Mouse (Mus musculus): ENCODE results near the gene Itgb5.
A peak's percentile ranks its signal among the peaks of the same experiment; 100 is the strongest.

Gene Itgb5

DNA sequence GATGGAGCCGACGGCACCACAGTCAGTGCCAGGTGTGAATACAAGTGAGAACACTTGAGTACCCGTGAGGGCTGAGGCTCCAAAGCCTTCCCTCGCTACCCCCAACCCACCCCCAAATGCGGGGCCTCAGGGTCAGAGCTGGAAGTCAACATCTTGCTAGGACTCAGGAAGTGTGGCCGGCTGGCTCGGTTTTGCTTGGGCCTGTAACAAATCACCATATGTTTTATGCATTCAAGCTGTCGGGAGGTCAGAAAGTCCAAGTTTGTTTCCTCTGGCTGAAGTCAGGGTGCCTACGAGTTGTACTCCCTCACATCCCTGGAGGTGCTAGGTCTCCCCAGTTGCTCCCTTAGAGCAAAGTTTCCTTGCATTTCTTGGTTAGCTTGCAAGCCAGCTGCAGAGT, 110.2 kb downstream of the Itgb5 start:
- no peak for DNase-seq (ENCODE audit: low spot score)

DNA sequence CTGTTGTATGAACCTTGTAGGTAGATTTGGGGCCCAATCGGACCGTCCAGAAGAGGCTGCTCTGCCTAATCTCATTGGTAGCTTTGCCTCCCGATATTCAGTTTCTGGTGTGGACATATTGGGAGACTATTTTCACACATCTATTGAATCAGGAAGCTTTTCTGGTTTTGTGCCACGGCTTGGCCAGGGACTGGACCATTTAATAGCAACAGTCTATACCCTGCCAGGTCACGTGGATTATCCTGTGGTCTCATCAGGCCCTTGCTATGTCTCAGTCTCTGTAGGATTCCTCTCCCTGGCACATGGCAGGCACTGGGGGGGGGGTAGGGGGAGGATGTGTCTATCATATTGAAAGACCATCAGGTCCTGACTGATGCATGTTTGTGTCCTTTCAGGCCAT, 110.6 kb downstream of the Itgb5 start:
- DNase-seq (ENCODE audit: low spot score) = no peak

DNA sequence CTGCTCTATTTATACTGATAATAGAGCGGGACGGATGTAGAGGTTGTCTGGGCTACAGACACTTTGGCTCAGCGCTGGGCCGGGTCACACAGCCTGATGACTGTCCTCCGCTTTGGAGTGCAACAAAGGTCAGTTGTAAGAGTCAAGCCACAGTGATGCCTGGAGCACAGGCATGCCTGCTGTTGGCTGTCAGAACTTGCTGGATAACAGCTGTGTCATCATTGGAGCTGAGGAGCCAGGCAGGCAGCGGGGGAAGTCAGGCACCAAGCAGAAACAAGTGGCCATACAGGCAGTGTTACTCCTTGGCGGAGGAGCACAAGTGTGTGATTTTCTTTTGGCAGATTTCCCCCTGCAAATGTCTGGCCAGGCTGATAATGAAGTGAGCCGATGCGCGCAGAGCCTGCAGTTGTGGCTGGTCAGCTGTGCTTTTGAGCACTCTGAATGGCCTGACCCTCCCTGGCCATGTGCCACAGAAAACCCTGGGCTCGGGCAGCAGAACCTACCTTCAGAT, 111.9 kb downstream of the Itgb5 start:
- peak; percentile 79 for DNase-seq (ENCODE audit: low spot score)

DNA sequence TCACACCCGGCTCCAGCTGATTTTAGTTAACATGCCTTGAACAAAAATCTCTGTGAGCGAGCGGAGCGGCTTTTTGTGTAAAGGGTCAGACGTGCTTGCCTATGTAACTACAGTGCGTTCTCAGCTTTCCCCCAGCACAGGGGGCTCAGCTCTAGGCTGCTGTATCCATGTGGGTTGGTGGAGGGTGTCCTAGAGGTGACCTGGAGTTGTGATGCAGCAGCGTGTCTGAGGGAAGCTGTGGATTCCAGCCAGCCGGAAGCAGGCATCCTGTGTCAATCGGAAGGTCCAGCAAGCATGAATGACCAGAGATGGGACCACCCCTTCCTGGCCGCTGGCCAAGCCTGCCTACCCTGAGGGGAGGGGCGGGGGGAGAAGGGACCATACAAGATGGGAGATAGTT, 112.9 kb downstream of the Itgb5 start:
- DNase-seq (ENCODE audit: low spot score) = peak; percentile 45

DNA sequence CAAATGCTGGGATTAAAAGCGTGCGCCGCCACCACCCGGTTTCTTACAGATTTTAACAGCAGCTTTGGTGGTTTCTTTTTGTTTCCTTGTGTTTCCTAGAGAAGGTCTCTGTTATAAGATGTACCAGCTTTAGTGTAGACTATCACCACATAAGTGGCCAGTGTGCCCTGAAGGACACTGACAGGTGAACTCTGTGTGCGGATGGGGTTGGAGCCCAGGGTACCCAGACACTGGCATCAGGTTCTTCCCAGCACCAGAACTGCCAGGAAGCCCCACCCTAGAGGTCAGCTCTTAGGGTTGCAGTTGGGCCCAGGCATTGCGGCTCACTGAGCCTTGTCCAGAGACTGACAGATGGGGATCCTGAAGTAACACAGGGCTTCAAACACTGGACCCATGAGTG, 113.9 kb downstream of the Itgb5 start:
- no peak for DNase-seq (ENCODE audit: low spot score)

DNA sequence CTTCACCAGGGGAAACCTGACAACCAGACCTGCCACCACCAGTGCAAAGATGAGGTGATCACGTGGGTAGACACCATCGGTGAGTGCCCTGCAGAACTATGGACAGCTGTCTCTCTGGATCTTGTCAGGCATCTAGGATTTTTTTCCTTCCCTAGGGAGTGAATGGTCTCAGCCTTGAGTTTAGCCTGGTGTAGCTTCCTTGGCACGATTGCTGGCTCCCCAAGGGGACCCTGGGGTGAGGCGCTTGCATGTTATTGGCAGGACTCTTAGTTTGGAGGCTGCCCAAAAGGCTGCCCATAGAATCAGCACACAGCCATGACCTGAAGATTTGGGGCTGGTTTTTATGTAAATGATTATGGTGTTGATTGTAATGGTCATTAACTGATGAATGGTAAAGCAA, 114.7 kb downstream of the Itgb5 start:
- no peak for DNase-seq (ENCODE audit: low spot score)

DNA sequence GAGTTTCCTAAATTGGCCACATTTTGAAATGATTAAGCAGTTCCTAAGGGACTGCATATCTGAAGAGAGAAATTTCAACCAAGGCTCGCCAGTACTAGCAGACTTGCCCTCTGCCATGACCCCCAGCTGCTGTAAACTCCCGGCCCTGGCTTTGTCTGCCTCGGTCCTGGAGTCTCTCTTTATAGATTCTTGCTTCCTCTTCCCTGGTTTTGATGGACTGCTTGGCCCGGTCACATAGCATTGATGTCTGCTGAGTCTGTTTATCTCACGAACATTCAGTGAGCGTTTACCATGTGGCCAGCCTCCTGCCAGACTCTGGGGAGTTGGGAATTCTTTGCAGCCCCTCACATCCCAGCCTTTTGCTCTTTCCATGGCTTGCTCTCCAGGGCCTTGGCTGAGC, 115.3 kb downstream of the Itgb5 start:
- DNase-seq (ENCODE audit: low spot score) = no peak

DNA sequence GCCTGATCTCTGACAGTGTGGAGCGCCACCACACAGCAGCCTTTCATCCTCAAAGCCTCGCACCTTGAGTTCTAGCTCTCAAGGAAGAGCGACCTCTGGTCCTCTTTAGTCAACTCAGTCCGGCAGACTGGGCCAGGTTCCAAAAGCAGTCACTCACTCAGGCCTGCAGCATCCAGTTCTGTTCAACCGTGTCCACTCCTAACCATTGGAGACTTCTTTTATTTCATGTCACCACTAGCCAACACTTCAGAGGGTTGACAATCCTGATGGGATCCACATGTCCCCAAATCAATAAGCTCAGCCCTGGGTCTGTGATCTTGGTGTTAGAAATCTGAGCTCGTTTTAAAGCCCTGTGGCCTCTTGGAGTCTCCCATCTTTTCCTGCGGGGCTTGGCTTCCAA, 116.6 kb downstream of the Itgb5 start:
- DNase-seq (ENCODE audit: low spot score) = no peak

DNA sequence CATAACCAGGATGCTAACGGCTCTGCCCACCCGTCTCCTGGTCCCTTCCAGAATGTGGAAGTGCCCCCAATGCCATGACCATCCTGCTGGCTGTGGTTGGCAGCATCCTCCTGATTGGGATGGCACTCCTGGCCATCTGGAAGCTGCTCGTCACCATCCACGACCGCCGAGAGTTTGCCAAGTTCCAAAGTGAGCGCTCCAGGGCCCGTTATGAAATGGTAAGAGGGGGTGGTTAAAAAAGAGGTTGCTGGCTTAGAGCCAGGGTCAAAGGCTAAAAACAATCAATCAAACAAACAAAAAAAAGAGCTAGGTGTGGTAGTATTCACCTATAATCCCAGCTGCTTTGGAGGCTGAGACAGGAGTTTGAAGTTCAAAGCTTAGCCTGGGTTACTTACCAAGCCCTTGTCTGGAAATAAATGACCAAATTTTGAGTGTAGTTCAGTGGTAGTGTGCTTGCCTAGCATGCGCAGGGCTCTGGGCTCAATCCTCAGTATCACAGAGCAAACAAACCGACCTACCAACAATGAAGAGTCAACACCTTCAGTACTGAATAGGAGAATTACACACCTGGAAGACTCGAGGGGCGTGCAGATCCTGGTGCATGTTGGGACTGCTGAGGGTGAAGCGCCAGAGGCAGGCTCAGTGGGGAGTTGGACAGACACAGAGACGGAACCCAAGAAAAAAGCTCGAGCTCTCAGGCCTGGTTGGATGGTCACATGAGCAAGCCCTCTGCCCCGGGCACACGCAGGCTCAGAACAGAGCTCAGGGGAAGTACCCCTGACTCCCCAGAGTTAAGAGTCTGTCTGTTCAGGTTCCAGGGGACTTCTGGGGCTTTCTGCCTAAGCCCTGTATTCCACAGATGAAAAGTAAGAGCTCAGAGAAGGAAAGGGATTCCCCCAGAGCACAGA, 118.5 kb downstream of the Itgb5 start:
- DNase-seq (ENCODE audit: low spot score) = no peak

DNA sequence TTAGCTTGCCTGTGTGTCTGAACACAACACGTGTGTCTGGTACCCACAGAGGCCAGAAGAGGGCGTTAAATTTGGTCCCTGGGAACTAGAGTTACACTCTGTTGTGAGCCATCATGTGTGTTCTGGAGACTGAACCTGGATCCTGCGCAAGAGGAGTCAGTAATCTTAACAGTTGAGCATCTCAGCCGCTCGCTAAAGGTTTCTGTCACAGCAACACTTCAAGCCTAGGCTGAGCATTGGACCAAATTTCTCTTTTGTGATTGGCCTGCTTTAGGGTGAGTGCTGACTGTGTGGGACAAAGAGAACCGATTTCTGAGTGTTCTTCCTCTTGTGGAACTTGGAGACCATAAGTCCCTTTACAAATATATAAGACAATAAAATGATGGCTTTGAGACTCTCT, 120.9 kb downstream of the Itgb5 start:
- no peak for DNase-seq (ENCODE audit: low spot score)

DNA sequence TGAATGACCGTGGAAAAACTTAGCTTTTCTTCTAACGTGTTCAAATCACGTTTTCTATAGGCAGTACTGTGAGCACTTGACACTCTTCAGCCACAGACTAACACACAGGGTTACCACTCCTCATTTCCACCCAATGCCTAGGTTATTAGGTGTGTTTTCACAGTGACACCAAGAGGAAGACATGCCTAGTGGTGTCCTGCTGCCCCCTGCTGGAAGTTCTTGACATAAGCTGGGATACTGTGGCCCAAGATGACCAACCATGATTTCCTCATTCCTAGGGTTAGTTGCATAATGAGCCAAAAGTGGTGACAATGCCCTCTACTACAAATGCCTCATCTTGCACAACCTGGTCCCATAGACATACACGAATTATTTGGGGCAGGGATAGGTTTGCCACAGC, 121.4 kb downstream of the Itgb5 start:
- peak; percentile 91 for DNase-seq (ENCODE audit: low spot score)

DNA sequence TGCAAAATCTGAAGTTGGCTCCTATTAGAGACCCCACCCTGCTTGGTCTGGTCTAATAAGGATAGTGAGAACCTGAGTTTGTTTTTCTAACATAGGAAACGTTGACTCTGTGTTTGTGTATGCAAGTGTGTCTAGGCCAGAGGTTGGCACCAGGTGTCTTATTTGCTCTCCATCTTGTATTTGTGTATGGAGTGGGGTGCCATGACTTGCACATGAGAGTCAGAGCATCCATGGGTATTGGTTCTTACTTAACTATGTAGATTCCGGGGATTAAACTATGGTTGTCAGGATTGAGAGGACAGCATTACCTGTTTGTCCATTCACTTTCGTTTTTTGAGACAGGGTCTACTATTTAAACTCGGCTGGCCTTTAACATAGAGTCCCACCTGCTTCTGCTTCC, 123.5 kb downstream of the Itgb5 start:
- no peak for DNase-seq (ENCODE audit: low spot score)

DNA sequence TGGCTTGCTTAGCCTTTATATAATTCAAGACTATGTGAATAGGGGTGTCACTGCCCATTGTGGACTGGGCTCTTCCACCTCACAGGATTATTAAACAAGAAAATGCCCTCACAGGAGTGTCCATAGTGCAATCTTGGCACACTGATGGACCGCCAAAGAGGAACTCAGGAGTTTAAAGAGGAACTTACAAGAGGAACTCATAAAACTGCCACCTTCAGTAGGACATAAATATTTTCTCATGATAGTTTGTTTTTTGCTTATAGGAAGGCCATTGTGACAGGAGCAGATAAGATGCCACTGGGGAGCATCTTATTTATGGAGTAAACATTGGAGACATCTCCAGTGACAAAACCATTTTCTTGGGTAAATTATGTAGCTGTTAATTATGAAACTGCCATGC, 125.3 kb downstream of the Itgb5 start:
- no peak for DNase-seq (ENCODE audit: low spot score)

DNA sequence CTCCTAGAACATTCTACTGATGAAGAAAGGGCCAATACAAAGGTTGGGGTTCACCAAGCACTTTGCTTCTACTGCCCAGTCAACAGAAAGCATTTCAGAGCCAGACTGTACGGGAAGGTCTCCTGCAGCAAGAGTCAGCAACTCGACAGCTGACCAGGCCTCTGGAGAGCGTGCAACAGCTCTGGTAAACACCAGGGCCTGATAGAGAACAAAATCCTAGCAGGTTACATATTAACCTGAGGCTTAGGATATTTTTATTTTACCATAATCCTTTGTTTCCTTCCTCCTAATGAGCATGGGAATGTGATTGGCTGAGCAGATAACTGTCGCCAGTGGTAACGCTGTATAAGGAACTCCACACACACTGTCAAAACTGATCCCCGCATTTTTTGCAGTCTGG, 134.0 kb downstream of the Itgb5 start:
- no peak for DNase-seq (ENCODE audit: low spot score)

DNA sequence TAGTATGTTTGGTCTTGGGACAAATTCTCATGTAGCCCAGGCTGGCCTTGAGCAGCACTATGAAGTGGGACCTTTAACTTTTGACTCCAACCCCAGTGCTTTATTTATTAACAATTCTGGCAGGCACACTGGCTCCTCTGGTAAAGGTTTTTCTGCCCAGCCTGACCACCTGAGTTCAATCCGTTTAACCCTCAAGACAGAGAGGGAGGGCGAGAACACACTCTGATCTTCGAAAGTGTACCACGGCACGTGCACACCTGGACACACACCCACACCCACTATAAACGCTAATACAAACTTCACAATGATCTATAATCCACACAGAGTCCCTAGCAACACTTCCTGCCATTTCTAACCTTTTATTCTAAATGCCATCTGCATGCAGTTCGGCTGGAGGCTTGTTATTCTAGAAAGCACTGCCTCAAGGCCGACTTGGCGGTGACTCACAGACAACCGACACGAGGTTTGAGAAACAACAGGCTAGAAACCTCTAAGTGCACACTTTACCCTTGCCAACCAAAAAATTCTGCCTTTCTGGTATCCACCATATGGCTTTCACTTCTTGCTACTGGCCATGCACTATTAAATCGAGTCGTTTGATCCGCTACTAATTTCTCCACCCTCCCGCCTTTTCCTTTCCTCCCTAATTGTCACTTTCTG, 136.5 kb downstream of the Itgb5 start:
- peak; percentile 16 for DNase-seq (ENCODE audit: low spot score)

DNA sequence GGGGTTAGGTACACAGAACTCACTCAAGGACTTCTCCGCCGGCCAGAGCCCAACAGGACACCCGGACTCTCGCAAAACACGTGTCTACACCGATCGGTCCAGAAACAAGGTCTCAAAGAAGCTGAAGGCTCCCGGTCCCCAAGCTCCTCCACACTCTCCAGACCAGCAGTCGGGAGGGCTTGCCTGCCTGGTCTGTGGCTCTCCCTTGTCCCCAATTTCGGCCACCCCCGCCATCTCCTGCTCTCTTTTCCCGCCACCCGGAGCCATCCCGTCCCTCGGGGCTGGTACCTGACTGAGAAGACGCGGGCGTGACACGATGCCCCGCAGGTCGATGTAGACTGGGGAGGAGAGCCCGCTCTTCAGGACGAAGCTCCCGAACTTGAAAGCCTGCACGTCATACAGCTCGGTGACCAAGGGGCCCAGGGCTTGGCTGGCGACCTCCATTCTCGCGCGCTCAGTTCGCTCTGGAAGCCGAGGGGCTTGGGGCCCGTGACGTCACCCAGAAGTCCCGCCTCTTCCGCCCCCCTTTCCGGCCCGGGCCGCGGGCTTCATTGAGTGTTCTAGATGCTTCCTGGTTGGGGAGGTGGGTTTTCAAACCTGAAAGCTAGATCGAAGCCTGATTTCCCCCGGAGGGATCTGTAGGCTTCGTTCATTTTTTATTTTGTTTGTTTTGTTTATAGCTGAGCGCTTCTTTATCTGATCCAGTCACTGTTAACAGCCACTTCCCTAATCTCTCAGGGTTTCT, 137.2 kb downstream of the Itgb5 start, which contains the start of gene Umps:
Gene Umps, minus strand, starts transcription at position 501 of the 745 bp plus-strand sequence.
- DNase-seq (ENCODE audit: low spot score) = peak; percentile 94

DNA sequence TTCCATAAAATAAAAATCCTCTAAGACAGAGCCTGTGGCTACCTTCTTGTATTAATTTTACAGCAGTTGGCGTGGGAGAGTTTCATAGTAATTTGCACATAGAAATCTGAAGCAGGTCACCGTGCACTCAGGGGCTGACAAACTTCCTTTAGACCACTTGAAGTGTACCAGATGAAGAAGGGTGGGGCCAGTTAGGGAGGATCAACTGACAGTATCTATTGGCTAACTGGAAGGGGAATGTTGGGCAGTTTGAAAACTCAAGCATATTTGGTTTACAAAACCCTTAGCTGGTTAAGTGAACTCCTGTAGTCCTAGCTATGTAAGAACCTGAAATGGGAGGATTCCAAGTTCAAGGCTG, 137.8 kb downstream of the Itgb5 start:
- DNase-seq (ENCODE audit: low spot score) = peak; percentile 17

DNA sequence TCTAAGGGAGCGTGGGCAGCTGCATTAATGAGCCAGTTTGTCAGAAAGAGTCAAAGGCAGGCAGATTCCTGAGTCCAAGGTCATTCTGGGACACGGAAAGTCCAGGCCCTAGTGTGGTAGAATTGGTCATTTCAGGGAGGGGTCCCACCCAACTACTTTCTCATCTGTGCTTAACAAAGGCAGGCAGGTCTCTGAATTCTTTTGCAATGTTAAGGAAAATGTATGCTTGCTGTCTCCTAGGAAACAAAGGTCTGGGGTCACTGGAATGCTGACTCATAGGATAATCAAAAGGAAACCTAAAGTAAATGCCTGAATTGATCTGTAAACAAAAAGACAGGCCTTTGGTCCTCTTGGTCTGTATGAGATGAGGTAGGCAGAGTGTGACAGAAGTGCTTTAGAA, 150.4 kb downstream of the Itgb5 start:
- no peak for DNase-seq (ENCODE audit: low spot score)

DNA sequence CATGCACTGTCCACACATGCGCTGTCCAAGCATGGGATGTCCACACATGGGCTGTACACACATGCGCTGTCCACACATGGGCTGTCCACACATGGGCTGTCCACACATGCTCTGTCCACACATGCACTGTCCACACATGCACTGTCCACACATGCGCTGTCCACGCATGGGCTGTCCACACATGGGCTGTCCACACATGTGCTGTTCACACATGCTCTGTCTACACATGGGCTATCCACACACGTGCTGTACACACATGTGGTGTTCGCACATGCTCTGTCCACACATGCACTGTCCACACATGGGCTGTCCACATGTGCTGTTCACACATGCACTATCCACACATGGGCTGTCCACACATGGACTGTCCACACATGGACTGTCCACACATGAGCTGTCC, 154.2 kb downstream of the Itgb5 start:
- DNase-seq (ENCODE audit: low spot score) = no peak

DNA sequence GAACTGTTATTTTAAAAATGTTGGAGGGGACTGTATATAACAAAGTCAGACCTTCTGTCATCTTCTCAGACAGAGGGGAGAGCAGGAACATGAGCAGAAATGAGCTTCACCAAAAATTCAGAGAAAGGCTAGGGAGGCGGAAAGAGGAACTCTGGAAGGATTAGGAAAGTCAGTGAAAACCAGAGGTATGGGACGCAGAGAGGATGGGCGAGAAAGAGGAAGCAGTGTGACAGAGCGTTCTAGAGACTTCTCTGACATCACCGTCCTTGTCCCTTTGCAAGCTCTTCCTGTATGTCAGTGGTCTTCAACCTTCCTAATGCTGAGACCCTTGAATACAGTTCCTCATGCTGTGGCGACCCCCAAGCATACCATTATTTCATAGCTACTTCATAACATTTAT, 155.9 kb downstream of the Itgb5 start:
- no peak for DNase-seq (ENCODE audit: low spot score)

DNA sequence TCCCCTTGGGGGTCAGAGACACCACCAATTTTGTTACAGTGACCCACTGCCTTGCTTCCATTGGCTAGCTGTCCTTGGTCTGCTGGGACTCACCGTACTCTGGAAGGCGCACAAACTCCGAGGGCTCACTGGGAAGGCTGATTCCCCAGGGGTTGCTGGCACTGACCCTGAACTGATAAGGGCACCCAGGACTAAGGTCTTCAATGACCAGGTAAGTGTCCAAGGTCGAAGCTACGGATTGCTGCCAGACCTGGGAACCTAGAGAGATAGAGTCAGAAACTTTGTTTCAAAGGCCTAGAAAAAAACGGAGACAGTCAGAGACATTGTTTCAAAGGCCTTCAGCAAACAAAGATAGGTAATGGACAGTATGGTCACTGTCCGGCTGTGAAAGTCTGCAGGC, 157.5 kb downstream of the Itgb5 start:
- no peak for DNase-seq (ENCODE audit: low spot score)

DNA sequence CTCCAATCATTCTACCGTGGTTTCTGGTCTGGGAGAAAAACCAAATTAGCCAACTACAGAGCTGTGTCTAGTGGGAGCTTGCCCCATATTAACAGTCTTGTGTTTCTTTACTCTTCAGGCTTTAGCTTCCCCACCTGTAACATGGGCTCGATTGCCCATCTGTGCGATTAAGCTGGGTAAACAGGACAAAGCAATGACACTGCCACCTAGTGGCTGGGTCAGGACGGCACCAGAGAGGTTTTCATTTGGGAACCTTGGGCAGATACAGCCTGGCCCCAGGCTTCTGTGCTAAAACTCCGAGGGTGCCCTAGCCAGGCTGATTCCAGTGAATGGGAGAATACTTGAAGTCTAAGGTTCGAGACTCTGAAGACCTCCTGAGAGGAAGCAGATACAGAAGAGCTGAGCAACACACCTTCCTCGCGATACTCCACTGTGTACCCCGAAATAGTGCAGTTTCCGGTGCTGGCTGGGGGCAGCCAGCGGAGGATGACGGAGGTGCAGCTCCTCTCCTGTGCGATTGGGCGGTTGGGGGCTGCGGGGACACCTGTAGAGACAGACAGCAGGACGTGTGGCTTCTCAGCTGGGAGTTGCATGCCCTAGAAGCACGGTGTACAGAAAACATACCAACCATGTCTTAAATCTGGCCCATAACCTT, 159.0 kb downstream of the Itgb5 start:
- DNase-seq (ENCODE audit: low spot score) = peak; percentile 72
